Mouse (Mus musculus): Measurements from ENCODE around the gene Gamt. TPM values are rescaled to one million over a fixed set of nuclear protein-coding genes. Genes with fewer than 3 reads are reported as not detected.
"Not testable (repeated sequence)": the region's sequence is repeated elsewhere in the genome, so short reads cannot be mapped to it uniquely, and the experiment has no call there.

Gamt gene
- polyA plus RNA-seq, 1 experiment from 2014 or later: 61.2 TPM

DNA sequence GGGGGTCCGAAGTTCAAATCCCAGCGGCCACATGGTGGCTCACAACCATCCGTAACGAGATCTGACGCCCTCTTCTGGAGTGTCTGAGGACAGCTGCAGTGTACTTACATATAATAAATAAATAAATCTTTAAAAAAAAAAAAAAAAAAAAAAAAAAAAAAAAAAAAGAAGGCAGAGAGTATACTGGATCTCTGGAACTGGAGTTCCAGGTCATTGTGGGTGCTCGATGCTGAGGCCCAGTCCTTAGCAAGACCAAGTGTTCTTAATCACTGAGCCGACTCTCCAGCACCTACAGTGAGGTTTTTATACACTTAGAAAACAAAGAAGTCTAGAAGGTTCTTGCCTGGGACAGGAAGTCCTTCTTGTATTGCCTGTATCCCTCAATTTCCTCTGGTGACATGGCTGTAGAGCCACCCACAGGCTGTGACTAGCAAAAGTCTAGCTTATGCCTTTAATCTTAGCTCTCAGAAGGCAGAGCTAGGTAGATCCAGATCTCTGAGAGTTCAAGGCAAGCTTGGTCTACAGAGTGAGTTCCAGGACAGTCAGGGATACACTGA, 49.2 kb downstream of the Gamt start:
- H3K4me1 ChIP-seq (replicated peaks; ENCODE audit: control insufficient read depth, insufficient read depth, low read length); H3K4me3 ChIP-seq (ENCODE audit: low read depth, low read length); H3K27me3 ChIP-seq (replicated peaks; ENCODE audit: control insufficient read depth, insufficient read depth, low read length); H3K9me3 ChIP-seq (ENCODE audit: control insufficient read depth, low read length); ATAC-seq (replicated peaks; ENCODE audit: low FRiP score, low TSS enrichment, low read depth); H3K9ac ChIP-seq (ENCODE audit: low read length); H3K27ac ChIP-seq (ENCODE audit: low read depth); H3K4me2 ChIP-seq (ENCODE audit: low read length); DNase-seq (ENCODE audit: low spot score); H3K36me3 ChIP-seq (ENCODE audit: control insufficient read depth, insufficient read depth, low read length): not testable (repeated sequence)
- 77% methylated on average over 7 of the region's 7 CpGs for WGBS

DNA sequence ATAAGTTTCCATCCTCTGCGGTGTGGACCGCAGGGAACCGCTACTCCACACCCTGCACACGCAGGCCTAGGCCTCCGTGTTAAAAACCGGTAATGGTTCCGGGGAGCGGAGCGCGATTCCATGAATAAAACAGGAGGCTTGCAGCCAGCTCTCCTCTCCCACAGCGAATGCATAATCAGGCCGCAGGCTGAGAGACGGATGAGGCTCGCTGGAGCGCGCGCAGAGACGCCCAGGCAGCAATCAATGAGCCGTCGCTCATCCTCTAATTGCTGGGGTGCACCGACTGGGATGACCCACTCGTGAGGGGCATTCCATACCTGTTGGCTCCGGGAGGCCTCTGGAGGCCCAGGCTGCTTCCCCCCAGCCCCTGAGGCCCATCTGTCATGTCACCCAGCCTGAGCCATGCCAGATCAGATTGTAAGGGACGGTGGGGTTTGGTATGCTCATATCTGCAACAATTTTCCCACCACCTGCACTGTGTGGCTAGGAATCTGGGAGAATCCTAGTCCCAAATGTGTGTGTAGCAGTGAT, 51.9 kb downstream of the Gamt start:
- WGBS: 8% methylated on average over 24 of the region's 24 CpGs
- Histone ChIP-seq H3K9ac (ENCODE audit: low read length) (peak overlapping the region; percentile 13; the same call in 1 of the 2 replicates), H3K9me3 (ENCODE audit: control insufficient read depth, low read length) (no peaks in the 10 kb centered on the region), H3K36me3 (ENCODE audit: control insufficient read depth, insufficient read depth, low read length) (no peaks in the 10 kb centered on the region), H3K4me2 (ENCODE audit: low read length) (peak overlapping the region; percentile 24), H3K27me3 (replicated peaks; ENCODE audit: control insufficient read depth, insufficient read depth, low read length) (no peaks in the 10 kb centered on the region), H3K27ac (ENCODE audit: low read depth) (no peak overlapping the region), H3K4me3 (ENCODE audit: low read depth, low read length) (no peak overlapping the region), H3K4me1 (replicated peaks; ENCODE audit: control insufficient read depth, insufficient read depth, low read length) (0 out of 2 replicates have a peak, but pooled peaks cover 4% of the 10 kb centered on the region)
- ATAC-seq (replicated peaks; ENCODE audit: low FRiP score, low TSS enrichment, low read depth) (no peak), DNase-seq (ENCODE audit: low spot score) (no peak)

DNA sequence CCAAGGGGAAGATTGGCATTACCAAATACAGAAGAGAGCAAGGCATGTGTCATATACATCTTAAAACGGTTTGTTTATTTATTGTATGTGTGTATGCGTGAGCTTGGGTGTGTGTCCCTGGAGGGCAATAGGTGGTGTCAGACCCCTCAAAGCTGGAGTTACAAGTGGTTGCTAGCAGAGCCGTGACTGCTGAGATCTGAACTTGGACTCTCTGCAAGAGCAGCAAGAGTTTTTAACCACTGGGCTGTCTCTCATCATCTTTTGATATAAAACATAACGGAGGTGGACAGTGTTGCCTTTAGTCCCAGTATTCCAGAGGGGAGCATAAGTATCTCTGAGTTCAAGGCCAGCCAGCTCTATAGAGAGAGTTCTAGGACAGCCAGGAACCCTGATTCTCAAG, 52.6 kb downstream of the Gamt start:
- DNase-seq (ENCODE audit: low spot score) (no peak), ATAC-seq (replicated peaks; ENCODE audit: low FRiP score, low TSS enrichment, low read depth) (no peak)
- Histone ChIP-seq H3K27me3 (replicated peaks; ENCODE audit: control insufficient read depth, insufficient read depth, low read length) (no peaks in the 10 kb centered on the region), H3K27ac (ENCODE audit: low read depth) (no peak overlapping the region), H3K4me3 (ENCODE audit: low read depth, low read length) (no peak overlapping the region), H3K9ac (ENCODE audit: low read length) (no peak overlapping the region; the same call in 1 of the 2 replicates), H3K36me3 (ENCODE audit: control insufficient read depth, insufficient read depth, low read length) (no peaks in the 10 kb centered on the region), H3K9me3 (ENCODE audit: control insufficient read depth, low read length) (no peaks in the 10 kb centered on the region), H3K4me1 (replicated peaks; ENCODE audit: control insufficient read depth, insufficient read depth, low read length) (0 out of 2 replicates have a peak, but pooled peaks cover 4% of the 10 kb centered on the region), H3K4me2 (ENCODE audit: low read length) (no peak overlapping the region)
- WGBS: 65% methylated on average over 4 of the region's 4 CpGs

Small RNA genes within 50 kb of the gene (microRNA-seq; reads per million reads assigned to microRNA genes)
- gene Mir6911: 1.4 reads per million, percentile 16 among the genes with 10 or more reads in this experiment

Other genes with a start within 250 kb of the Gamt start
- gene Arhgap45, start 244.4 kb downstream of the Gamt start, polyA plus RNA-seq (2014; fragmentation: Nextera tagmentation; extraction: Ambion mirVana): 6.8 and 8.0 TPM in 2 replicates
- 255 and 274 TPM in 2 replicates for gene Polr2e, start 221.2 kb downstream of the Gamt start, polyA plus RNA-seq (2014; fragmentation: Nextera tagmentation; extraction: Ambion mirVana)
- gene Gpx4, start 213.8 kb downstream of the Gamt start, polyA plus RNA-seq (2014; fragmentation: Nextera tagmentation; extraction: Ambion mirVana): 607 and 623 TPM in 2 replicates
- gene Sbno2, start 155.4 kb downstream of the Gamt start, polyA plus RNA-seq (2014; fragmentation: Nextera tagmentation; extraction: Ambion mirVana): 14.1 TPM in 2 replicates
- 27.0 and 27.5 TPM in 2 replicates for gene Stk11, start 145.2 kb downstream of the Gamt start, polyA plus RNA-seq (2014; fragmentation: Nextera tagmentation; extraction: Ambion mirVana)
- gene Atp5d, start 122.4 kb downstream of the Gamt start, polyA plus RNA-seq (2014; fragmentation: Nextera tagmentation; extraction: Ambion mirVana): 590 and 627 TPM in 2 replicates
- gene Cbarp, start 120.2 kb downstream of the Gamt start, polyA plus RNA-seq (2014; fragmentation: Nextera tagmentation; extraction: Ambion mirVana): 7.1 and 8.5 TPM in 2 replicates
- 25.5 and 28.9 TPM in 2 replicates for gene Midn, start 112.7 kb downstream of the Gamt start, polyA plus RNA-seq (2014; fragmentation: Nextera tagmentation; extraction: Ambion mirVana)
- 76.4 and 81.6 TPM in 2 replicates for gene Cirbp, start 95.0 kb downstream of the Gamt start, polyA plus RNA-seq (2014; fragmentation: Nextera tagmentation; extraction: Ambion mirVana)
- 15.8 and 16.7 TPM in 2 replicates for gene 1600002K03Rik, start 88.1 kb downstream of the Gamt start, polyA plus RNA-seq (2014; fragmentation: Nextera tagmentation; extraction: Ambion mirVana)
- 10.2 and 12.2 TPM in 2 replicates for gene Efna2, start 81.5 kb downstream of the Gamt start, polyA plus RNA-seq (2014; fragmentation: Nextera tagmentation; extraction: Ambion mirVana)
- gene Mum1, start 34.6 kb downstream of the Gamt start, polyA plus RNA-seq (2014; fragmentation: Nextera tagmentation; extraction: Ambion mirVana): 61.3 and 66.5 TPM in 2 replicates
- 453 and 498 TPM in 2 replicates for gene Ndufs7, start 11.9 kb downstream of the Gamt start, polyA plus RNA-seq (2014; fragmentation: Nextera tagmentation; extraction: Ambion mirVana)
- 42.3 and 45.7 TPM in 2 replicates for gene Dazap1, start 474 bp upstream of the Gamt start, polyA plus RNA-seq (2014; fragmentation: Nextera tagmentation; extraction: Ambion mirVana)
- 1,236 and 1,315 TPM in 2 replicates for gene Rps15, start 31.4 kb upstream of the Gamt start, polyA plus RNA-seq (2014; fragmentation: Nextera tagmentation; extraction: Ambion mirVana)
- 7.8 and 9.1 TPM in 2 replicates for gene Apc2, start 35.0 kb upstream of the Gamt start, polyA plus RNA-seq (2014; fragmentation: Nextera tagmentation; extraction: Ambion mirVana)
- gene 2310011J03Rik, start 59.5 kb upstream of the Gamt start, polyA plus RNA-seq (2014; fragmentation: Nextera tagmentation; extraction: Ambion mirVana): 43.4 and 45.2 TPM in 2 replicates
- 6.8 and 7.3 TPM in 2 replicates for gene Pcsk4, start 68.5 kb upstream of the Gamt start, polyA plus RNA-seq (2014; fragmentation: Nextera tagmentation; extraction: Ambion mirVana)
- gene Reep6, start 68.9 kb upstream of the Gamt start, polyA plus RNA-seq (2014; fragmentation: Nextera tagmentation; extraction: Ambion mirVana): 42.4 and 58.1 TPM in 2 replicates
- gene Adamtsl5, start 87.4 kb upstream of the Gamt start, polyA plus RNA-seq (2014; fragmentation: Nextera tagmentation; extraction: Ambion mirVana): 8.1 and 8.7 TPM in 2 replicates
- 0.22 and 0.32 TPM in 2 replicates for gene Plk5, start 95.4 kb upstream of the Gamt start, polyA plus RNA-seq (2014; fragmentation: Nextera tagmentation; extraction: Ambion mirVana)
- gene Mex3d, start 126.6 kb upstream of the Gamt start, polyA plus RNA-seq (2014; fragmentation: Nextera tagmentation; extraction: Ambion mirVana): 5.3 and 6.7 TPM in 2 replicates
- 203 and 206 TPM in 2 replicates for gene Mbd3, start 138.5 kb upstream of the Gamt start, polyA plus RNA-seq (2014; fragmentation: Nextera tagmentation; extraction: Ambion mirVana)
- 941 and 1,108 TPM in 2 replicates for gene Uqcr11, start 145.8 kb upstream of the Gamt start, polyA plus RNA-seq (2014; fragmentation: Nextera tagmentation; extraction: Ambion mirVana)
- 106 and 114 TPM in 2 replicates for gene Tcf3, start 172.6 kb upstream of the Gamt start, polyA plus RNA-seq (2014; fragmentation: Nextera tagmentation; extraction: Ambion mirVana)
- 0.04 and 0.09 TPM in 2 replicates for gene Onecut3, start 233.8 kb upstream of the Gamt start, polyA plus RNA-seq (2014; fragmentation: Nextera tagmentation; extraction: Ambion mirVana)